In genomic region chr7:130670358-130670757, GRCm38 (mm10) we compare ENCODE assay signal across 9 mouse cellular contexts.
DNase-seq lines count a peak whose midpoint lies in the region; ATAC-seq and TF ChIP-seq lines count a peak whose summit lies in the region.
"Had no signal": no experiment of that assay in that cellular context is flagged by ENCODE, and none has a peak within 500 bp of the region (broad histone marks: within the 10 kb centered on the region; RNA-seq: fewer than 3 reads in every experiment).

No protein-coding gene starts in this region.

- H3K9me3 ChIP-seq in liver, embryonic 11.5 days (ENCODE audit: control insufficient read depth, low read length), result no peaks in the 10 kb centered on the region; the same call in 1 of the 2 replicates
- no peaks in the 10 kb centered on the region for H3K9me3 ChIP-seq in heart, embryonic 13.5 days

- no peaks in the 10 kb centered on the region; the same call in 1 of the 2 replicates for H3K36me3 ChIP-seq in liver, embryonic 11.5 days (ENCODE audit: control insufficient read depth, insufficient read depth, low read length)
- H3K36me3 ChIP-seq in heart, embryonic 13.5 days, result peaks cover 19% of the 10 kb centered on the region
- H3K36me3 ChIP-seq in small intestine, adult 2 months (ENCODE audit: control insufficient read depth, insufficient read depth, low read length), result peaks cover 10% of the 10 kb centered on the region
- H3K36me3 ChIP-seq: G1E had no signal

- DNase-seq in liver, embryonic 11.5 days (ENCODE audit: low spot score), result no peak
- DNase-seq in liver, result no peak
- DNase-seq in kidney, postnatal 36 days, result peak; percentile 54 to 72
- no peak for DNase-seq in ovary, postnatal 14 days (ENCODE audit: low spot score)
- no peak for DNase-seq in frontal cortex, postnatal 14 days (ENCODE audit: low spot score in 2 of 2)
- no peak for DNase-seq in spleen, postnatal 4 days (ENCODE audit: low spot score in 2 of 2)

- no peak overlapping the region for H3K4me2 ChIP-seq in liver, embryonic 11.5 days
- H3K4me2 ChIP-seq in heart, embryonic 13.5 days, result no peak overlapping the region

- TF ChIP-seq POLR2A in small intestine, adult 2 months (IDR thresholded peaks at IDR 0.05; ENCODE audit: low read depth, low read length), result no peak

- 71% methylated on average over 4 of the region's 4 CpGs for WGBS in liver, embryonic 11.5 days
- WGBS in heart, embryonic 13.5 days, result 33% methylated on average over 4 of the region's 4 CpGs
- WGBS in small intestine, adult 2 months, result 76% methylated on average over 4 of the region's 4 CpGs

- no peak for ATAC-seq in liver, embryonic 11.5 days (replicated peaks; ENCODE audit: low FRiP score)
- no peak for ATAC-seq in heart, embryonic 13.5 days (ENCODE audit: extremely low read depth, insufficient number of reproducible peaks, low FRiP score, low TSS enrichment)

- H3K27me3 ChIP-seq in liver, embryonic 11.5 days (replicated peaks; ENCODE audit: control insufficient read depth, insufficient read depth, low read length), result no peaks in the 10 kb centered on the region
- no peaks in the 10 kb centered on the region for H3K27me3 ChIP-seq in heart, embryonic 13.5 days (replicated peaks)
- no peaks in the 10 kb centered on the region for H3K27me3 ChIP-seq in small intestine, adult 2 months (ENCODE audit: control insufficient read depth, insufficient read depth, low read length)

- TF ChIP-seq CTCF in small intestine, adult 2 months (IDR thresholded peaks at IDR 0.05; ENCODE audit: extremely low read depth, insufficient read length, insufficient replicate concordance, low read depth, low read length), result no peak

- no peak overlapping the region for H3K4me3 ChIP-seq in liver, embryonic 11.5 days (ENCODE audit: low read depth, low read length)
- no peak overlapping the region for H3K4me3 ChIP-seq in heart, embryonic 13.5 days
- H3K4me3 ChIP-seq in small intestine, adult 2 months (ENCODE audit: low read depth, low read length), result no peak overlapping the region

- H3K4me1 ChIP-seq in liver, embryonic 11.5 days (replicated peaks; ENCODE audit: control insufficient read depth, insufficient read depth, low read length), result peaks cover 22% of the 10 kb centered on the region
- peaks cover 82% of the 10 kb centered on the region for H3K4me1 ChIP-seq in heart, embryonic 13.5 days
- peaks cover 14% of the 10 kb centered on the region for H3K4me1 ChIP-seq in small intestine, adult 2 months (ENCODE audit: control insufficient read depth, insufficient read depth, insufficient read length, low read length)

- no peak overlapping the region for H3K9ac ChIP-seq in liver, embryonic 11.5 days (ENCODE audit: low read depth, low read length)
- H3K9ac ChIP-seq in heart, embryonic 13.5 days, result peak overlapping the region; percentile 20

- peak overlapping the region; percentile 7; the same call in 1 of the 2 replicates for H3K27ac ChIP-seq in liver, embryonic 11.5 days (ENCODE audit: low read depth, low read length)
- peak overlapping the region; percentile 100 for H3K27ac ChIP-seq in heart, embryonic 13.5 days (replicated peaks)
- H3K27ac ChIP-seq in small intestine, adult 2 months (ENCODE audit: insufficient read depth, low read depth, low read length), result peak overlapping the region; percentile 7

Comparison
In these comparisons a context has a peak if more than half of its experiments do, and no peak if none do; other contexts are left out.
1. DNase-seq: peak in kidney, postnatal 36 days (2 of 2); none in liver, embryonic 11.5 days (single experiment), liver (single experiment), ovary, postnatal 14 days (single experiment), frontal cortex, postnatal 14 days (0 of 2) and spleen, postnatal 4 days (0 of 2).
2. H3K27ac ChIP-seq: peak in every context shown above with its lines; median percentile 100 in heart, embryonic 13.5 days; 7 in liver, embryonic 11.5 days; 7 in small intestine, adult 2 months.